Mouse (Mus musculus) Patski (cell line): ENCODE measurements around the gene Rubcn. TPM values are rescaled to one million over a fixed set of nuclear protein-coding genes. Genes with fewer than 3 reads are reported as not detected.

Experiments
- ATAC-seq: fragments of 100-300 bp; one replicate; pipeline ENCODE4 v1.8.0; 2021
- CTCF ChIA-PET: fragments of 350-600 bp; sonication (Branson Sonifier 250); formaldehyde crosslinking; loops from one replicate; lab custom pipeline; 2022; ENCODE audit warnings: inconsistent platforms; lab: Charles Lee
- POLR2A ChIA-PET: fragments of 350-600 bp; sonication (Branson Sonifier 250); formaldehyde crosslinking; loops from one replicate; lab custom pipeline; 2022; ENCODE audit warnings: antibody characterized with exemption, inconsistent platforms; lab: Charles Lee
- DNase-seq: peaks from one replicate; pipeline ENCODE4 v3.0.0-alpha.2; 2011; ENCODE audit warnings: low read depth, low spot score
- H3K27me3 ChIP-seq: fragments of 371-371 bp; one replicate; pipeline ENCODE4 v1.5.1; 2021
- CTCF ChIP-seq: fragments of 100-300 bp; IDR thresholded peaks from one replicate; pipeline ENCODE4 v1.5.1; 2021
- in situ Hi-C: fragments of 300-500 bp; cut with MboI; formaldehyde crosslinking; loops from 3 replicates; pipeline ENCODE4 v1.11.1; 2018; ENCODE audit warnings: low pct_unique_long_range_greater_than_20kb, mixed read lengths
- polyA plus RNA-seq: library from polyadenylated mRNA; unstranded; gene quantifications from one replicate; pipeline ENCODE4 v1.2.3, GENCODE M21; 2021

Rubcn gene
- polyA plus RNA-seq, 1 experiment from 2014 or later = 39.2 TPM

DNA sequence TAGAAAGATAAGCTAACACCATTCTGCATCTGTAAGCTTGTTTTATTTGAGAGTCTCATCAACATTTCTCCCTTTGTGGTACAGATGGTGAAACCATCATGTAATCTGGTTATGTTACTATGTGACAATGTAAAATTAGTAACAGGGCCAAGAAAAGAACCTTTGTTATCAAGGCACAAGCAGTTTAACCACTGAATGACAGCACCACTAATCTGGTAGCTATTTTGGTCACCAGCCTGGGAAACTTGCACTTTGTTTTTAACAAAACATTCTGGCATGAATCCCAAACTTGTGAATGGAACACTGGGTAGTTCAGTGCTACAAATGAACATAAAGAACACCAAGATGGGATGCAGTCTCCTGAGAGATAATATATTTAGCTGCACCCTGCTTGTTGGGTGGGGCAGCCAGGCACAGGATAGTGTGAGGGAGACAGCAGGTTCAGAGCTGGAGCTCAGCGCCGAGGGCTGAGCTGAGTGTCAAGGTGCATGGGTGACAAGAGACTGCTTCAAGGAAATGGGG, 23.5 kb downstream of the Rubcn start:
- ATAC-seq = no peak
- in situ Hi-C loops = no loop called here
- DNase-seq = no peak
- POLR2A ChIA-PET = interaction anchor here (0.7 to 0.9 kb wide), 3 partner anchors 13 to 24 kb away, joined by 3 to 9 read pairs (median 4); partner anchors contain the start of gene Fyttd1
- CTCF ChIA-PET = interaction anchor here (1.5 to 2.0 kb wide), 3 partner anchors 13 to 62 kb away, joined by 3 to 5 read pairs (median 3); partner anchors contain the start of genes Fyttd1 and Rubcn
- H3K27me3 ChIP-seq = no peaks in the 10 kb centered on the region
- no peak for TF ChIP-seq CTCF

DNA sequence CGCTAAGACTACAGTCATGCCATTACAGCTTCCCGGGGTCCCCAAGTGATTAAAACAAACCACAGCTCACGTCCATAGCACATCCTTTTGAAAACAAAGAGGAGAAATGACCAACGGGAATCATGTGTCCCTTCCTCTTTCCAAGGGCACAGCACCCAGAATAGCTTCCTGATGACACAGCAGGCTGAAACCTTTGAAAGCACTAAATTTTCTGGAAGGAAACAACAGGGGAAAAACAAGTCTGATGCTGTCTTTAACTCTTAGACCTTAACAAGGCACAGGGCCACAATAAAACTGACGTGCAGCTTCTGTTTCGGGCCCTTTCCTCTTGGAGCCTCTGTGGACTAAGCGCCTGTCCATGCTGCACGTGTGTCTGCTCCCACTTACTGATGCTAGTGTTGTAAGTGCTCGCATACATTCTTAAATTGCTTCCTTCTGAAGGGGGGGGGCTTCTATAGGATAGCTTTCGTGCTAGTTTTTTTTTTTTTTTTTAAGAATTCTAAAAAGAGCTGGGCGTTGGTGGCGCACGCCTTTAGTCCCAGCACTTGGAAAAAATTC, 24.0 kb downstream of the Rubcn start:
- TF ChIP-seq CTCF = no peak
- CTCF ChIA-PET = interaction anchor here (1.5 to 2.0 kb wide), 4 partner anchors 13 to 63 kb away, joined by 3 to 5 read pairs (median 4); partner anchors contain the start of genes Fyttd1 and Rubcn
- POLR2A ChIA-PET = interaction anchor here (0.7 to 0.9 kb wide), 3 partner anchors 14 to 25 kb away, joined by 3 to 9 read pairs (median 4); partner anchors contain the start of gene Fyttd1
- no peak for DNase-seq
- in situ Hi-C loops = no loop called here
- no peak for ATAC-seq
- no peaks in the 10 kb centered on the region for H3K27me3 ChIP-seq

DNA sequence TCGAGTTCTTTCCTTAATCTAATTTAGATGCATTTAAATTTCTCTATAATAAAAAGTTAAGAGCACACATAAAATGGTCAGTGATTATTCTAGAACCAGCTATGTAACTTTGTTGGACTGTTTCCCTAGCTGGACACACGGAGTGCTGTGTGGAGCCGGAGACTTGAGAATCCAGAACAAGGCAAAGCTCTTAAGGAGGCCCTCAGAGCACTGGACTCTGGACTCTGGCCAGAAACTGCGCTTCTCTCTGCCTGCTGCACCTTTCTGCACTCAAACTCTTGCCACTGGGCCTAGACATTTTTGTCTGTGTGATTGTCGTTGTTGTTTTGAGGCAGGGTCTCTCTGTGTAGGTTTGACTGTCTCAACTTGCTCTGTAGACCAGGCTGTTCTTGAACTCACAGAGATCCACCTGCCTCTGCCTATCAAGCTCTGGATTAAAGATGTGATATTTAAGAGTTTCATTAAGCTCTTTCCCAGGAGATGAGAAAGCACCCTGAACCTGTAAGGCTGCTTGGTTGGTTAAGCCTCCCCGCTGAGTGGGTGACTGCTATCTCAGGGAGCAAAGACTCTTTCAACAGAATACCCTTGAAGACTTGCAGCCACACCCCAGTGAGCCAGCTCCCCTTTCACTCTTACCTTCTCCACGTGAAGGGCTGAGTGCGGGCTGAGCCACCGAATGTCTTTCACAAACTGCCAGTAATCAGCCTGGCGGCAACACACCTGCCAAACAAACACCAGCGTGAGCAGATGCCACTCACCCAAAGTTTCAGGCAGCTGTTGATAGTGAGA, 28.3 kb downstream of the Rubcn start:
- ChIA-PET CTCF (no interaction called here), POLR2A (no interaction called here)
- DNase-seq = no peak
- in situ Hi-C loops = no loop called here
- ATAC-seq = no peak
- H3K27me3 ChIP-seq = no peaks in the 10 kb centered on the region
- TF ChIP-seq CTCF = no peak

DNA sequence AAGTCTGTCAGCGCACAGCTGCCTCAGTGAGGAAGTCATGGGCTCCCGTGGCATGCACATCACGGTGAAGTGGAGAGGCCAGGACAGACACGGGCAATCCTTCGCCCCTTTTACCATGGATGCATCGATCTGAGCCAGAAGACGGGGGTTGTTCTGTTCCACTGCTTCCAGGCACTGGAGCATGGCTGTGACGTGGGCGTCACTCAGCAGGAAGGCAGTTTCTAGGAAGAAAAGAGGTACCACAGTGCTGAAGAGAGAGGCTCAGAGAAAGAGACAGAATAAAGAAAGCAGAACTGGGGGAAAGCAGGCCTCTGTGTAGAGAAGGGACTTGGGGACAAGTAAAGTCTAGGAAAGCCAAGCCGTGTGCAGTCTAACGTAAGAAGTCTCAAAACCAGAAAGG, 30.5 kb downstream of the Rubcn start:
- no peak for TF ChIP-seq CTCF
- H3K27me3 ChIP-seq = no peaks in the 10 kb centered on the region
- DNase-seq (no peak), ATAC-seq (no peak)
- ChIA-PET CTCF (no interaction called here), POLR2A (no interaction called here)
- in situ Hi-C loops = no loop called here

DNA sequence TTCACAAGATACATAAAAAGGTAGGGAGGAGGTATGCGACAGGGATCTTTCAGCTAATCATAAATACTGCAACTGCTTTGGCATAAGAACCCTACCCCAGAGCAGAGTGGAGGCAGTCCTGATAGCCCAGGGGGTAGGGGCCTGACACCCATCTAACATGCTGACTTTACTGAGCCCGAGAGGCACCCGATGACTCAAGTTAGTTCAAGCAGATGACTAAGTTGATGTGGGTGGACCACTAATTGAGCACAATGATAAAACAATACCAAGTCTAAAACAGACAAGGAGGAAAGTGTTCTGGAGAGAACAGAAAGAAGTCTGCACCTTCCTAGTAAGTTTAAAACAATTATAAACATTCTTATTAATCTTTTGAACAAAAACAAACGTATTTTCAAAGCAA, 46.1 kb downstream of the Rubcn start:
- H3K27me3 ChIP-seq = no peaks in the 10 kb centered on the region
- in situ Hi-C loops = no loop called here
- CTCF ChIA-PET = no interaction called here
- TF ChIP-seq CTCF = no peak
- no peak for DNase-seq
- POLR2A ChIA-PET = no interaction called here
- ATAC-seq = no peak

DNA sequence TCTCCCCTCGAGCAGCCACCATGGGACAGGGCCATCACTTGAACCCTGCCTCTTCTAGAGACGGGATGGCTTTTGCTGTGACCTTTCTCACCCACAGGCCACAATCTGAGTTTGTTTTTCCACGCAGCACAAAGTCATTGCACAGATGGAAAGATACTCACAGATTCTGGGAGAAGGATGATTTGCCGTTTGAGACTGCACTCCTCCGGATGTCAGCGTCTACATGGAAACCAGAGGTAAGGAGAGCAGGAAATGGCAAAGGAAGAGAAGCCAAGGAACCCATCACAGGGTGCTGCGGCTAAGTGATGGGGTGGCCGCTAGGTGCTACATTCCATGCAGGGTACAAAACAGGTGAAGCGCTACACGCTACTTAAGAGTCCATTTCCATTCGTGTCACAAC, 48.5 kb downstream of the Rubcn start:
- DNase-seq (no peak), ATAC-seq (no peak)
- no peaks in the 10 kb centered on the region for H3K27me3 ChIP-seq
- TF ChIP-seq CTCF = no peak
- POLR2A ChIA-PET = interaction anchor here (0.6 kb wide), 1 partner anchor 83 kb away, joined by 3 read pairs; no protein-coding TSS in a partner anchor
- CTCF ChIA-PET = no interaction called here
- in situ Hi-C loops = no loop called here

DNA sequence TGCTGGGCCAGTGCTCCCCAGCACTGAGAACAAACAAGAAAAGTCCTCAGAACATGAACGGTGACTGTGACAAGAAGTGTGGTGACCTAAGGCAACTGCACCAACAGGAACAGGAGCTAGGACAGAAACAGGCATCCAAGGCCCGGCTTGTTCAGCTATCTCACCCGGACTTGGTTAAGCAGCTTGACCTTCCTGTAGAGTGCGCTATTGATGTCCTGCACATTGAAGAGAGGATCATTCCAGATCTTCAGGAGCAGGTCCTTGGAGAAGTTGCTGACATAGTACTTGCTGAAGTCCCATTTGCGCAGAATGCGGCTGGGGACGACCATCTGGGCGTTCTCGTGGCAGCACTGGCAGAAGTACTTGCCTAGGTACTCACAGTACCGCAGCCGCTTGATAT, 51.0 kb downstream of the Rubcn start:
- CTCF ChIA-PET = no interaction called here
- no peaks in the 10 kb centered on the region for H3K27me3 ChIP-seq
- in situ Hi-C loops = no loop called here
- ATAC-seq = no peak
- no peak for TF ChIP-seq CTCF
- no peak for DNase-seq
- POLR2A ChIA-PET = no interaction called here

DNA sequence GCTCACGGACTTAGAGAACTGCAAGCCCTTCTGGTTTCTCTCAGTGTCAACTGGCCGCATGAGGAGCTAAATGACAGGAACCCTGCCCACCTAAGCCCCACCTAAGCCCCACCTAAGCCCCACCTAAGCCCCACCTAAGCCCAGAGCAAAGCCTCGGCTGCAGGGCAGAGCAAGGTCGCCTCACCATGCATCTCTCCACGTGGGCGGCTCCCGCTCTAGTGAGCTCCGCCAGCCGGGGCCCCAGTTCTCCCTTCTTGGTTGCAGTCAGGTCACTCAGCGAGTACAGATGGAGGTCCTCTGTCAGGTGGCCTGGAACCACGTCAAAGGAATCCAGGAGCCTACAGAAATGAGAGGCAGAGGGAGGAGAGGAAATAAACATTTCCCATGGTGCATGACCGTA, 52.2 kb downstream of the Rubcn start:
- CTCF ChIA-PET = interaction anchor here (0.6 to 1.2 kb wide), 2 partner anchors 10 to 21 kb away, joined by 3 read pairs; no protein-coding TSS in a partner anchor
- H3K27me3 ChIP-seq = no peaks in the 10 kb centered on the region
- TF ChIP-seq CTCF = no peak
- in situ Hi-C loops = no loop called here
- DNase-seq (no peak), ATAC-seq (no peak)
- POLR2A ChIA-PET = no interaction called here

DNA sequence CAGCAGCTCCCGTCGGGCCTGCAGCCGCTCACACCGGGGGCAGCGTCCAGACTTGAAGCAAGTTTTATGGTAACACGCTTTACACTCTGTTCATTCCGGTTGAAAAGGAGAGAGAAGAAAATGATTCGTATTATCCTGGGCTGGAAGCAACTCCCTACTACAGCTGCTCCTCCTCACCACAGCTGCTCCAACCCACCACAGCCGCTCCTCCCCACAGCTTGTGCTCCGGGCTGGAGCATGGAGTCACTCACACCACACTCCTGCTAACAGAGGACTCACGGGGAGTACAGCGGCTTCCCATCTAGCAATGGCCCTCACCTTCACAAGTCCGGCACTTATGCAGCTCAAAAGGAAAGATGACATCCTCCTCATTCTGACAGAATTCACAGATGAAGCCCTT, 53.5 kb downstream of the Rubcn start:
- ATAC-seq = no peak
- no peaks in the 10 kb centered on the region for H3K27me3 ChIP-seq
- no peak for DNase-seq
- TF ChIP-seq CTCF = no peak
- ChIA-PET POLR2A (no interaction called here), CTCF (no interaction called here)
- in situ Hi-C loops = no loop called here

DNA sequence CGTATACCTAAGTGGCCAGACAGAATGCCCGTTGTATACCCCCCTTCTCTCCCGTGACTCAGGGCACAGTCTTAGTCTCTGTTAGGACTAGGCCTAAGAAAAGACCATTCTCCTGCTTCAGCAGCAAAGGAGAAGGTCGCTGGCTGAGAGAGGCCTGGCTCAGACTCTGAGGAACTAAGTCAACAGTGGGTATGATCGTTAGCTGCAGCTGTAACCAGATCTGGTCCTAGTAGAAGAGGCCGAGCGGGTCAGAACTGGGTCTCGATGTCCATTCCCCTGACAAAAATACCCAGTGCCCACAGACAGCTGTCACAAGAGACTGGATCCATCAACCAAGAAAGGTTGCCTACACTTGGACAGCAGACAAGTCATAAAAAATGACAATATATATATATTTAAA, 54.1 kb downstream of the Rubcn start:
- POLR2A ChIA-PET = no interaction called here
- no peak for TF ChIP-seq CTCF
- DNase-seq = no peak
- in situ Hi-C loops = no loop called here
- CTCF ChIA-PET = no interaction called here
- H3K27me3 ChIP-seq = no peaks in the 10 kb centered on the region
- no peak for ATAC-seq

DNA sequence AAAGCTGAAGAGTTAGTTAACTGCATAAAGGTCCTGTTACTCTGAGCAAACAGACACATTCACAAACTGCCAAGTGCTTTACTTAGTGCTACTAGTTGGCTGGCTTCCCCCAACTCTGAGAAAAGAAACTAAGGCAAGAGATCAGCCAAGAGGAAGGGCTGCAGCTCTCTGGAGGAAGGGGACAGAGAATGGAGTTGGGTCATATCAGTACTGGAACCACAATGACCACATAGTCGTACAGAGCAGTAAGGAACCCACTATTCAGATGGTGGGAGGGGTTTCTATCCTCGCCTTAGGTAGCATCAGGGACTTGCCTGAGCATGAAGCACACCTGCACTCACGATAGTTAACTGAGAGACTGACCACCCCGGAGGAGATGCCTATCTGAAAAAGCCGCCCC, 54.7 kb downstream of the Rubcn start:
- ATAC-seq = no peak
- no peak for DNase-seq
- H3K27me3 ChIP-seq = no peaks in the 10 kb centered on the region
- in situ Hi-C loops = no loop called here
- TF ChIP-seq CTCF = no peak
- ChIA-PET CTCF (no interaction called here), POLR2A (interaction anchor here (0.7 kb wide), 1 partner anchor 156 kb away, joined by 3 read pairs; no protein-coding TSS in a partner anchor)
